Mouse (Mus musculus) thymus, adult 2 months (tissue): ENCODE measurements around the gene Tmem33. TPM values are rescaled to one million over a fixed set of nuclear protein-coding genes. Genes with fewer than 3 reads are reported as not detected.

Experiments
- DNase-seq: peaks from one replicate; pipeline ENCODE4 v3.0.0; 2021
- H3K27ac ChIP-seq: fragments of 200-500 bp; 2 replicates; pipeline ENCODE4 v1.5.1; 2012; ENCODE audit warnings: low read length, control low read depth; ENCODE audit not compliant: control insufficient read depth, insufficient read depth
- H3K27me3 ChIP-seq: fragments of 200-500 bp; 2 replicates; pipeline ENCODE4 v1.6.1; 2012; ENCODE audit warnings: mild to moderate bottlenecking, low read length, moderate library complexity, mixed read lengths; ENCODE audit not compliant: control insufficient read depth, insufficient read depth
- H3K36me3 ChIP-seq: fragments of 200-500 bp; 2 replicates; pipeline ENCODE4 v1.6.1; 2012; ENCODE audit warnings: mild to moderate bottlenecking, low read length, moderate library complexity; ENCODE audit not compliant: control insufficient read depth, insufficient read depth
- H3K4me1 ChIP-seq: fragments of 200-500 bp; replicated peaks from 2 replicates; pipeline ENCODE4 v1.6.1; 2012; ENCODE audit warnings: low read length; ENCODE audit not compliant: control insufficient read depth, insufficient read depth
- H3K4me3 ChIP-seq: fragments of 200-500 bp; 2 replicates; pipeline ENCODE4 v1.5.1; 2012; ENCODE audit warnings: mild to moderate bottlenecking, low read length, control low read depth, moderate library complexity; ENCODE audit not compliant: control insufficient read depth, insufficient read depth
- CTCF ChIP-seq: fragments of 200-500 bp; IDR thresholded peaks from 2 replicates; pipeline ENCODE4 v1.5.1; 2012; ENCODE audit warnings: mild to moderate bottlenecking, control low read depth, low read length, moderate library complexity, borderline replicate concordance; ENCODE audit not compliant: control insufficient read depth, poor library complexity, insufficient read depth; ENCODE audit errors: extremely low read depth
- POLR2A ChIP-seq: fragments of 200-500 bp; IDR thresholded peaks from 2 replicates; pipeline ENCODE4 v1.6.1; 2012; ENCODE audit warnings: mild to moderate bottlenecking, low read length, control low read depth, moderate library complexity; ENCODE audit not compliant: control insufficient read depth, poor library complexity, insufficient read depth; ENCODE audit errors: extremely low read depth
- WGBS: fragments of 180-500 bp; shearing (Covaris S2); methylation state at CpG from one replicate; pipeline ENCODE4 v1.1.7; 2018; 5-methylcytosine and 5-hydroxymethylcytosine counted together
- polyA plus RNA-seq: library from polyadenylated mRNA; depleted of rRNA; stranded (reverse); fragments of >200 nt; gene quantifications from 2 replicates; pipeline ENCODE4 v1.2.3, GENCODE M21; 2012; rRNA removed

Tmem33 gene
- polyA plus RNA-seq, 1 experiment = 161 TPM

DNA sequence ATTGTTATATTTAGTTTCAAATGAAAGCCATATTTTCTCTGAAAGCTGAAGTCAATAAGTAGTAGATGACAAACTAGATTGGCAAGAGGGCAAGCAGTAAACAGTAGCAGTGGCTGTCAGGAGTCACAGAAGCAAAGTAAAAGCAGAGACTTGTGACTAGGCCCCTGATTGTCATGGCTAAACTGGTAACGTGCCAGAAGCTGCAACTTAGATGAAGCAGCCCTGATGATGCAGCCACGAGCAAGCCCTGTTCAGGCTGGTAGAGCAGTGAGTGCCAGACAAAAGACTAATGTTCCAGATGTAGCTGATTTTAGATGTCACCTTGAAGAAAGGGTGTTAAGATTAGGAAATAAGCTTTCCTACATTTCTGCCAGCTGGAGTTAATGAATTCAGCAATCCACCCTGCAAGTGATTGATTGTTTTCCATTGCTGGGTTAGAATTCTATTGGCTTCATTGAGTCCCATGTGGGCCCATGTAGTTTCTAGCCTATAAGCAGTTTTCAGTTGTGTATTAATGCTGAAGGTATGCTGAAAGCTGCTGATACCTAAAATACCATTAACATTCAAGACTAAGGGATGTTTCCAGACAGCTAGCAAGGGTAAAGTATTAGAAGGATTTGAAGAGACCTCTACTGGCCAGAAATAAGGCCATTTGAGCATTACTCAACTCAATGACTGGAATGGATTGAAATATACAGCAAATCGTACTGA lies 51.6 kb downstream of the Tmem33 start:
- H3K4me1 ChIP-seq = peaks cover 5% of the 10 kb centered on the region
- TF ChIP-seq CTCF (no peak), POLR2A (no peak)
- no peak for DNase-seq
- WGBS = 85% methylated on average over 3 of the region's 3 CpGs
- H3K4me3 ChIP-seq = no peak overlapping the region
- H3K27me3 ChIP-seq = no peaks in the 10 kb centered on the region
- no peak overlapping the region for H3K27ac ChIP-seq
- peaks cover 4% of the 10 kb centered on the region; the same call in 1 of the 2 replicates for H3K36me3 ChIP-seq

DNA sequence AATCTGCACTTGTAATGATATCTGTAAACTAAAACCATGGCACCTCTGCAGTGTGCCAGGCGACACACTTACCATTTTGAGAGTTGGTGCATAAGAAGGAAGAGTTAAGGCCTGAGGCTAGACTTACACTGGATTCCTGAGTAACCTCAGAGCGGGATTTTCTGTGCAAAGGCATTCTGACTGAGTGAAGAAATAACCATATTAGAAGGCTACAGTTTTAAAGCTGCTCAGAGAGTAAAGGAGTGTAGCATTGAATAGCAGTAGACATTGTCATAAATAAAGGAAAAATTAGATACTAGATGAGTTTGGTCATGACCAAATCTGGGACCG lies 52.1 kb downstream of the Tmem33 start:
- H3K27me3 ChIP-seq = no peaks in the 10 kb centered on the region
- peaks cover 4% of the 10 kb centered on the region for H3K4me1 ChIP-seq
- H3K27ac ChIP-seq = no peak overlapping the region
- no peak for DNase-seq
- WGBS = 96% methylated on average over 3 of the region's 3 CpGs
- no peak overlapping the region for H3K4me3 ChIP-seq
- H3K36me3 ChIP-seq = peaks cover 5% of the 10 kb centered on the region; the same call in 1 of the 2 replicates
- TF ChIP-seq CTCF (no peak), POLR2A (no peak)

DNA sequence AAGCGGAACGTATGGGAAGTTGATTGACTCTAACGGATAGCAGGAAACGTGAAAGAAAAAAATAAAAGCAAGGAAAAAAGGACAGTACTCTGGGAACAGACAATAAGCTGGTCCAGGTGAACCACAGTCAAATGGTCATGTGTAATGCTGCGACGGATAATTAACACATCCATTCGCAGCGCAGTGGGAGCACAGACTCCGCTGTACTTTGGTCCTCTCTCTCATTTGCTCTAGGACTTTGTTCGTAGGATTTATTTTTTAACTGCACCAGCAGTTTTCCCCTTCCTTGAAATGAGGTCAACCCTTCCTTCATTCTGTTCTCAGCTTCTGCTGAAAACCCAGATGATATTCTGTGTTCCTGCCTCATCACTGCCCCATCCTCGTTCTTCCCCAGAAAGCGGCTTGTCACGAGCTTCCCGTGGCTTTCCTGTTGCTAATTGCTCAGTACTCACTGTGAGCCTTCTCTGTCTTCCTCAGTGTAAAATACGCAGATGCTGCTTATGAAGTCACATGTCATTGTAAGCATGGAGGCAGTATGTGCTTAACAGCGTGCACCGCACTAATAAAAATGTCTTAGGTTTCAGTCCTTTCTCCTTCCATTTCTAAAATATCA lies 61.4 kb downstream of the Tmem33 start:
- DNase-seq = no peak
- 93% methylated on average over 17 of the region's 17 CpGs for WGBS

DNA sequence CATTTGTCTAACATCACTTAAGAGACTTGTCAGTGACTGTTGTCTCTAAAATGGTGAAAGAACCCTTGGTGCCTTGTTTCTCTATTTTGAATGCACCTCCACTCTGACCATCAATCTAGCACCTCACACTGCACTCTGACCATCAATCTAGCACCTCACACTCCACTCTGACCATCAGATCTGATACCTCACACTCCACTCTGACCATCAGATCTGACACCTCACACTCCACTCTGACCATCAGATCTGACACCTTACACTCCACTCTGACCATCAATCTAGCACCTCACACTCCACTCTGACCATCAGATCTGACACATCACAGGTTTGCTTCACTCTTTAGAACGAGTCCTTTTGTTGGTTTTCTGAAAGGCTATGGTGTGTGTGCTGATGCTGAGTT lies 63.7 kb downstream of the Tmem33 start:
- Histone ChIP-seq H3K27ac (no peak overlapping the region), H3K4me1 (no peaks in the 10 kb centered on the region), H3K4me3 (no peak overlapping the region), H3K36me3 (peaks cover 9% of the 10 kb centered on the region; the same call in 1 of the 2 replicates), H3K27me3 (no peaks in the 10 kb centered on the region)
- DNase-seq = no peak
- TF ChIP-seq POLR2A (no peak), CTCF (no peak)
- 89% methylated on average over 1 of the region's 1 CpGs for WGBS

More for the DNA sequence above, 61.4 kb downstream of the Tmem33 start:
- no peaks in the 10 kb centered on the region for H3K27me3 ChIP-seq
- H3K4me3 ChIP-seq = no peak overlapping the region
- H3K4me1 ChIP-seq = no peaks in the 10 kb centered on the region
- H3K36me3 ChIP-seq = peaks cover 3% of the 10 kb centered on the region; the same call in 1 of the 2 replicates
- H3K27ac ChIP-seq = no peak overlapping the region
- TF ChIP-seq POLR2A (no peak), CTCF (no peak)

DNA sequence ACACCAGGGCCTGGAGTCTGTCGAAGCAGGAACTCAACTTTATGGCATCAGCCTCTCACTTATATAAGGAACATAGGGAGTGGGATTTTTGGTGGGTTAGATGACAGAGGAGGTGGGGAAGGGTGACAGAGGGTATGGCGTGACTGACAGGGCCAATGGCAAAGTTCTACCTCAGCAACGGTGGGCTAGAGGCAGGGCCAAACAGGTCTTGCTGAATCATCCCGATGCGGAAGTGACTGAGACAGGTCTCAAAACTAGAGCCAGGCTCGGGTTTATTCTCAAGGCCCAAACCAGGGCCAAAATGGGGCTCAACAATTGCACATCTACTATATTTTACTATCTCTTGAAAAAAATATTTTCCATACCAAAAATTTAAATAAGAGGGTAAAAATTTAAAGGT lies 80.4 kb downstream of the Tmem33 start:
- Histone ChIP-seq H3K27me3 (no peaks in the 10 kb centered on the region), H3K27ac (no peak overlapping the region), H3K4me1 (no peaks in the 10 kb centered on the region), H3K4me3 (no peak overlapping the region), H3K36me3 (peaks cover 13% of the 10 kb centered on the region)
- WGBS = 97% methylated on average over 6 of the region's 6 CpGs
- TF ChIP-seq CTCF (no peak), POLR2A (no peak)
- DNase-seq = no peak

Other genes with a start within 250 kb of the Tmem33 start
- 0.10 TPM in 1 of 2 replicates, not detected in the other for gene Phox2b, start 161.3 kb upstream of the Tmem33 start, polyA plus RNA-seq
- 25.0 and 29.9 TPM in 2 replicates for gene Slc30a9, start 46.4 kb downstream of the Tmem33 start, polyA plus RNA-seq
- 0.75 and 0.89 TPM in 2 replicates for gene Bend4, start 167.7 kb downstream of the Tmem33 start, polyA plus RNA-seq